In genomic region chr2:73453717-73454116, GRCm38 (mm10) we compare ENCODE assay signal across 14 mouse cellular contexts.
DNase-seq lines count a peak whose midpoint lies in the region; ATAC-seq and TF ChIP-seq lines count a peak whose summit lies in the region.
"Had no signal": no experiment of that assay in that cellular context is flagged by ENCODE, and none has a peak within 500 bp of the region (broad histone marks: within the 10 kb centered on the region; RNA-seq: fewer than 3 reads in every experiment).

No protein-coding gene starts in this region.

- no peak overlapping the region for H3K9ac ChIP-seq in liver, embryonic 14.5 days (replicated peaks)
- no peak overlapping the region for H3K9ac ChIP-seq in hindbrain, embryonic 16.5 days (ENCODE audit: low read depth, low read length)

- TF ChIP-seq POLR2A in thymus, adult 2 months (IDR thresholded peaks at IDR 0.05; ENCODE audit: control insufficient read depth, extremely low read depth, insufficient read depth, low read length, poor library complexity), result no peak
- no peak for TF ChIP-seq POLR2A in bone marrow macrophage, adult 2 months (IDR thresholded peaks at IDR 0.05; ENCODE audit: borderline replicate concordance, low read depth, low read length)

- TF ChIP-seq EP300 in liver, embryonic 14.5 days (IDR thresholded peaks at IDR 0.05; ENCODE audit: low read depth), result peak; percentile 21; the same call in 1 of the 2 replicates

- WGBS in thymus, adult 2 months, result 4% methylated on average over 4 of the region's 4 CpGs
- WGBS in liver, embryonic 14.5 days (ENCODE audit: insufficient replicate concordance), result 4% methylated on average over 4 of the region's 4 CpGs
- 66% methylated on average over 4 of the region's 4 CpGs for WGBS in hindbrain, embryonic 16.5 days

- no peaks in the 10 kb centered on the region for H3K27me3 ChIP-seq in thymus, adult 2 months (ENCODE audit: control insufficient read depth, insufficient read depth, low read length)
- no peaks in the 10 kb centered on the region for H3K27me3 ChIP-seq in liver, embryonic 14.5 days (ENCODE audit: control insufficient read depth, insufficient read depth, low read length)
- H3K27me3 ChIP-seq in splenic B cell, adult 2 months (ENCODE audit: control insufficient read depth, insufficient read depth, low read length, poor library complexity, severe bottlenecking), result no peaks in the 10 kb centered on the region
- H3K27me3 ChIP-seq in hindbrain, embryonic 16.5 days (replicated peaks; ENCODE audit: control insufficient read depth, insufficient read depth, low read length), result no peaks in the 10 kb centered on the region

- H3K27ac ChIP-seq in thymus, adult 2 months (ENCODE audit: control insufficient read depth, insufficient read depth, low read length), result peak overlapping the region; percentile 96
- H3K27ac ChIP-seq in bone marrow macrophage, adult 2 months (ENCODE audit: insufficient read depth, low read depth, low read length), result peak overlapping the region; percentile 76
- no peak overlapping the region for H3K27ac ChIP-seq in liver, embryonic 14.5 days
- H3K27ac ChIP-seq in hindbrain, embryonic 16.5 days (ENCODE audit: low read depth, low read length), result no peak overlapping the region
- H3K27ac ChIP-seq: stomach, postnatal 0 days had no signal

- no peaks in the 10 kb centered on the region for H3K36me3 ChIP-seq in thymus, adult 2 months (ENCODE audit: control insufficient read depth, insufficient read depth, low read length)
- no peaks in the 10 kb centered on the region for H3K36me3 ChIP-seq in liver, embryonic 14.5 days (replicated peaks; ENCODE audit: control insufficient read depth, insufficient read depth, low read depth)
- H3K36me3 ChIP-seq in splenic B cell, adult 2 months (ENCODE audit: control insufficient read depth, insufficient read depth, low read length, poor library complexity, severe bottlenecking), result no peaks in the 10 kb centered on the region
- H3K36me3 ChIP-seq in hindbrain, embryonic 16.5 days (ENCODE audit: control insufficient read depth, insufficient read depth, low read length), result no peaks in the 10 kb centered on the region

- TF ChIP-seq CTCF in thymus, adult 2 months (IDR thresholded peaks at IDR 0.05; ENCODE audit: borderline replicate concordance, control insufficient read depth, extremely low read depth, insufficient read depth, low read length, poor library complexity), result no peak
- TF ChIP-seq CTCF in bone marrow macrophage, adult 2 months (IDR thresholded peaks at IDR 0.05; ENCODE audit: low read depth, low read length), result no peak
- TF ChIP-seq CTCF in liver, embryonic 14.5 days (IDR thresholded peaks at IDR 0.05; ENCODE audit: low read depth), result no peak

- H3K4me2 ChIP-seq in liver, embryonic 14.5 days (ENCODE audit: low read depth), result peak overlapping the region; percentile 51
- H3K4me2 ChIP-seq in hindbrain, embryonic 16.5 days (ENCODE audit: low read length), result no peak overlapping the region

- peak overlapping the region; percentile 4; the same call in 1 of the 2 replicates for H3K4me3 ChIP-seq in thymus, adult 2 months (ENCODE audit: control insufficient read depth, insufficient read depth, low read length)
- peak overlapping the region; percentile 30 for H3K4me3 ChIP-seq in bone marrow macrophage, adult 2 months (ENCODE audit: insufficient read depth, low read length)
- H3K4me3 ChIP-seq in liver, embryonic 14.5 days (ENCODE audit: insufficient read depth in 1 of 2, low read depth in 2 of 2, low read length in 2 of 2), result no peak overlapping the region
- no peak overlapping the region for H3K4me3 ChIP-seq in hindbrain, embryonic 16.5 days (ENCODE audit: low read length)

- peaks cover 50% of the 10 kb centered on the region for H3K4me1 ChIP-seq in thymus, adult 2 months (replicated peaks; ENCODE audit: control insufficient read depth, insufficient read depth, low read length)
- H3K4me1 ChIP-seq in bone marrow macrophage, adult 2 months (ENCODE audit: control insufficient read depth, insufficient read depth, low read length), result peaks cover 63% of the 10 kb centered on the region
- H3K4me1 ChIP-seq in liver, embryonic 14.5 days (replicated peaks; ENCODE audit: control insufficient read depth in 2 of 2, insufficient read depth in 2 of 2, low read length in 1 of 2), result peaks cover 11 to 33% of the 10 kb centered on the region in 2 experiments
- H3K4me1 ChIP-seq in hindbrain, embryonic 16.5 days (ENCODE audit: control insufficient read depth, insufficient read depth, low read depth, low read length), result peaks cover 6% of the 10 kb centered on the region; the same call in 1 of the 2 replicates

- DNase-seq in thymus, adult 2 months, result peak; percentile 32
- no peak for DNase-seq in thymus, postnatal 4 days
- DNase-seq in liver, embryonic 14.5 days (ENCODE audit: low read depth in 3 of 3, low spot score in 3 of 3), result peak in 2 of 3 experiments; percentile 28 to 33
- peak; percentile 83 for DNase-seq in splenic B cell, adult 2 months (ENCODE audit: low read depth, low spot score)
- DNase-seq: adrenal gland, postnatal 14 days; cerebellum, adult 9-11 months; heart, postnatal 14 days; kidney, adult 8-10 months; lung, postnatal 4 days had no signal

- ATAC-seq in liver, embryonic 14.5 days (ENCODE audit: insufficient read depth), result peak; percentile 42; the same call in 1 of the 2 replicates
- no peak for ATAC-seq in erythroid progenitor cell, adult 5-6 weeks (replicated peaks; ENCODE audit: low FRiP score, poor library complexity, severe bottlenecking)
- ATAC-seq in frontal cortex, adult (ENCODE audit: low TSS enrichment), result no peak
- no peak for ATAC-seq in hindbrain, embryonic 16.5 days

- H3K9me3 ChIP-seq in liver, embryonic 14.5 days (ENCODE audit: control insufficient read depth, low read length), result no peaks in the 10 kb centered on the region
- H3K9me3 ChIP-seq in hindbrain, embryonic 16.5 days (ENCODE audit: control insufficient read depth, low read length), result no peaks in the 10 kb centered on the region

Comparison
In these comparisons a context has a peak if more than half of its experiments do, and no peak if none do; other contexts are left out.
1. H3K27ac ChIP-seq: peak in thymus, adult 2 months (single experiment) and bone marrow macrophage, adult 2 months (single experiment); none in liver, embryonic 14.5 days (single experiment) and hindbrain, embryonic 16.5 days (single experiment).
2. H3K4me3 ChIP-seq: peak in thymus, adult 2 months (single experiment) and bone marrow macrophage, adult 2 months (single experiment); none in liver, embryonic 14.5 days (0 of 2) and hindbrain, embryonic 16.5 days (single experiment).